Mouse (Mus musculus) monocyte, adult 5-6 weeks (primary cell): ENCODE measurements around the gene Cd276. TPM values are rescaled to one million over a fixed set of nuclear protein-coding genes. Genes with fewer than 3 reads are reported as not detected.
"Not testable (repeated sequence)": the region's sequence is repeated elsewhere in the genome, so short reads cannot be mapped to it uniquely, and the experiment has no call there.

Experiments used
- ATAC-seq: fragments of 153-309, 156-312 bp; replicated peaks from 2 replicates; pipeline ENCODE4 v1.8.0; 2017; ENCODE audit warnings: mild to moderate bottlenecking; ENCODE audit not compliant: low TSS enrichment, insufficient number of reproducible peaks, severe bottlenecking, poor library complexity, low FRiP score
- total RNA-seq: library from RNA; stranded (forward); fragments of 200-1000, 200-491, 200-594 nt; gene quantifications from 3 replicates; pipeline ENCODE4 v1.2.3, GENCODE M21; 2017

Gene Cd276
- 0.29 to 7.2 TPM (median 0.53 TPM) in 3 replicates for total RNA-seq

DNA sequence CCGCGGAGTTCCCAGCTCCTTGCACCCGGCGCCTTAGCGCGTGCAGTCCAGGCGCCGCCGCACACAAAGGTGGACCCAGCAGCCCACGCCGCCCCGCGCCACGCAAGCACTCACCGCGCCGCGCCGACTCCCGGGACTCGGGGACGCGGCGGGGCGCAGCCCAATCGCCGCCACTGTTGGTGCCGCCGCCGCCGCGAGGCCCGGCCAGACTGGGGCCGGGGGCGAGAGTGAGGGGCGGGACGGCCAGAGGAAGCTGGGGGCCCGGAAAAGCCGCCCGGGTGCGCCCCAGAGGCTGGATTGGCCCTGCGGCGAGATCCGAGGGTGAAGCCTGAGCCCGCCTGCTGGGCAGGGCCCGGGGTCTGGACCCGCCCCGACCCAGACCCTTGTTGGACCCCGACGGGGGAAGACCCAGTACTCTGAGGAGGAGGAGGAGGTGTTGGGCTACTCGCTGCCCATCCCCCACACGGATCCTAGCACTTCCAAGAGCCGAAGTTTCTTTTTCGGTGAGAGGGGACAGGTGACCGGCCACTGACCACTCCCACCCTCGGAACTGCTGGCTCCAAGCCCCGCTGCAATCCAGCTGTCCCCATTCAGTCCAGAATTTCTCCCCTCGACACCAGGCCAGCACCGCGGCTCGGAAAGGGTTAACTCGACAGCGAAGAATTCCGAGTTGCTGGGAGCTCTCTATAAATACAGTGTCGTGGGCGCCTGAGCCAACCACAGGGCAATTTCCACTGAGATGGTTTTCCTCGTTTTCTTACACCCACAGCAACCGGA, at the start of gene Cd276:
TSS of gene Cd276 (minus strand) at position 530 of the 777 bp plus-strand sequence.
- no peak for ATAC-seq

DNA sequence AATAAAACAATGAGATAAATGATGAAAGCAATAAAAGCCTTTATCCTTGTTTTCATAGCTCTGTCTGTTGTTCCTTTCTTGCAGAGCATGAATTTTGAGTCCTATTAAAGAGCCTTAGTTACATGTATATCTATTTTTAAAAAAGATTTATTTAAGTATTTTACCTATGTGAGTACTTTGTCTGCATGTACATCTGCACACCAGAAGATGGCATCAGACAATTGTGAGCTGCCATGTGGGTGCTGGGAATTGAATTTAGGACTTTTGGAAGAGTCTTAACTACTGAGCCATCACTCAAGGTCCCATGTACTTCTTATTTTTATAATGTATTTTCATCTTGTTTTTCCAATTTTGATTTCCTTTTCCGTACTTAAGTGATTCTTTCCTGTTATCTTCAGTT, 40.1 kb upstream of the Cd276 start:
- ATAC-seq = no peak

DNA sequence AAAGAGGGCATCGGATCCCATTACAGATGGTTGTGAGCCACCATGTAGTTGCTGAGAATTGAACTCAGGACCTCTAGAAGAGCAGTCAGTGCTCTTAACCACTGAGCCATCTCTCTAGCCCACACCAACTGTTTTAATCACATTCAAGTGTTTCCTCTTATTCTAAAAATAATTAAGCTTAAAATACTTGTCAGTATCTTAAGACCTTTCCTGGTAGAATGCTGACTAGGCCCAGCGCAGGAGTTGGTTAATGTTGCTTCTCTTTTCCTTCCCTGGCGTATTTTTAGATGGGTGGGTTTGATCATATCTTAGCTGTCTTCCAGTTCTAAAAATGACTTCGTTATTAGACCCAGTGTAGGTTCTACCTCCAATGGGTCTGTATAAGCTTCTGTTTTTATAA, 33.4 kb upstream of the Cd276 start:
- 0 out of 2 replicates have a peak, but pooled peaks have one; percentile 31 for ATAC-seq

DNA sequence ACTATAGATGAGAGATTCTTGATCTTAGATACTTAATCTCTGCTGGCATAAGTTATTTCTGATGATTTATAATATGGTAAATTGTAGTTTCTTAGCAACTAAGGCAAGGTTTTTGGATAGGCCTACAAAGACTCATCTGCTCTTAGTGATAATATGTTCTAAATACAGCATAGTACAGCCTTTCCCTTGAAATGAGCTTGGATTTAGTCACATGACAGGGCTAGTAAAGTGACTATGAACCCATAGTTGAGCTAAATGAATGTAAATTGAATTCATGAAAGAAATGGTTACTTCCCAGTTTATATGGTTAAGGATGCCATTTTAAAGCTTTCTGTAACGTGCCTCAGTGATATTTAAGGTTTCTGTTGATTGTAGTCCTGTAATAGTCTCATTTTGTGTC, 29.1 kb upstream of the Cd276 start:
- ATAC-seq = no peak

DNA sequence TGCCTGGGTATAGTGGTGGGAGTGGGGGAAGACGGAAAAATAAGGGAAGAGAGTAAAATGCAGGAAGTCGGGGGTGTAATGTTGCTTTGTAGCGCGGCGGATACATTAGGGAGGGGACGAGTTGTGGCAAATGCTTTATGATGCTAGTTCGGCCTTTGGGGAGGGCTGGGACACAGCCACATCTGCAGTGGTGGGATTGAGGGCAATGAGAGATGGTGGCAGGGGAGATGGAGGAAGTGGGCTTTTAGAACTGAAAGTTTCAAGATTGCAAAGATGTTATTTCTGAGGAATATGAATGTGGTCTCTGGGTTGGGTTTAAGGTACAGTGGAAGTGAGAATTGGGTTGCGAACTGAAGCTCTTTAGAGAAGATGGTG, 28.0 kb upstream of the Cd276 start:
- ATAC-seq = no peak

DNA sequence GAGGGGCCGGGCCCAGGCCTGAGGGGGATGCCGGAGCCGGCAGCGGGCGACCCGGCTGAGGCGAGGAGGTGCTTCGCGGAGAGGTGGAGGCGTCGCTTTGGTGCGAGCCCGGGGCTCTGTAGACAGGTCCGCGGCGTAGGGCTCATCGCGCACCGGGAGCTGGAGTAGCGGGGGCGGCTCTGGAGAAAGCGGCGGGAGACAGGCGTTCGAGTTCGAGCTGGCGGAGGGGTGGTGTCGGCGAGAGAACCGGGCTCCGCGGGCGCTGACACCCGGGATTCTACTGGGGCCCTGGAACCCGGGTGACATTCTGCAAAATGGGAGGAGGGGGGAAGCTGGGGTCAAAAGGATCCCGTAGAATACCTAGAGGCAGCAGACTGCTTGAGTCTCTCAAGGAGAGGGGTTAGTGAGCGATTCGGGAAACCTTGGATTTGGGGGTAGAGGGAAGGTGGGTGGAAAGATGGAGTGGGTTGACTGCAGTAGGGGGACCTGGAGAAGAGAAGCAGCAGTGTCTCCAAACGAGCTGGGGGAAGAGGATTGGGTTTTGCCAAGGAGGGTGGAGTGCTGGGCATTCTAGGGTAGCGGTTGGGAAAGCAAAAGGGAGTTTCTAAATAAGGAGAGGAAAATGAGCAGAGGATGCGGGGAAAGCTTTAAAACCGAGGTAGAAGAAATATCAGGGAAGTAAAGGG, 27.5 kb upstream of the Cd276 start:
- ATAC-seq = no peak

DNA sequence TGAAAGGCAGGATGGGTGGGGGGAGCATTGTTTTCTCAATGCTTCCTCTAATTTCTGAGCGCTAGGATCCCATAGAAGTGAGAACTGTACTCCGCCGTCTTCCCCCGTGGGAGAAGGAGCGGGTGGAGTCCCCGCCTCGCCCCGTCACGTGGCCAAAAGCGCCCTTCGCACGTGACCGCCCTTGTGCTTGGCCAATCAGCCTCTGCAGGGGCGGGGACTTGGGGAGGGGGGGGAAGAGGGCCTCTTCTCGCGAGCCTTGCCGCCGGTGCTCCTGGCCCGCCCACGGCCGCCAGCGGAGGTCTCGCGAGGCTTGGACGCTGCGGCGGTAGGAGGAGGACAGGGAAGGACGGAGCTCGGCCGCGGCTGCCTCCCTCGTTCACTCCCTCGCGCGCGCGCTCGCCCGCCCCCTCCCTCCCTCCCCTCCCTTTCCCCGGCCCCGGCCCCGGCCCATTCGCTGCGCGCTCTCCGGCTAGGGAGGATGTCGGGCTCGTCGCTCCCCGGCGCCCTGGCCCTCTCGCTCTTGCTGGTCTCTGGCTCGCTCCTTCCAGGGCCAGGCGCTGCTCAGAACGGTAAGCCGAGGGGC, 26.8 kb upstream of the Cd276 start, which contains the start of gene Nptn:
TSS of gene Nptn (plus strand) at position 283 of the 583 bp plus-strand sequence.
- ATAC-seq = peak; percentile 80

DNA sequence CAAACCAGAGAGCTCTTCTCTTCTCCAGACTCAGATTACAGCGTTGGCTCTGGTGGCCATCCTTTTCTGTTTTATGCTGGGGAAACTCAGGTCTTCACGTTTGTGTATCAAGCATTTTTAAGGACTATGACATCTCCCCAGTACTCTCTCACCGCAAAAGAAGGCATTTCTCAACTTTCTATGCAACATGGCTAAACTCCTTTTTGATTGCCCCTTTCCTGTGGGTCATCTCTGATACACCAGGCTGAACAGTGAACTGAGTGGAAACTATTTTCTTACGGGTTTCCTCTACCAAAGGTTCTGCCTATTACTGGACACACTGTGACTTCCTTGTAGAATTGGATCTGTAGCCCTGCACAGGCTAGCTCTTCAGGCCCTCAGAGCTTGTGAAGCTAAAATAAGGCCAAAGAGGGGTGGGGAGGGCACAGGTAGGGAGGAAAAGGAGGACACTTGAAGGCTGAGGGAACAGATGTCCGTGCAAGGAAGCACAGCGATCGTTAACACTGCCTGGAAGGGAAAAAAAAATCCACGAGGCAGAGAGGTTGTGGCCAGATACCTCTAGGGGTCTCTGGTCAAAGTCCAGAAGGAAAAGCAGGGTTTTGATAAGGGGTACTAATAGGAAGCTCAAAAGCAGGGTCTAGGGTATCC, 26.2 kb upstream of the Cd276 start:
- no peak for ATAC-seq

DNA sequence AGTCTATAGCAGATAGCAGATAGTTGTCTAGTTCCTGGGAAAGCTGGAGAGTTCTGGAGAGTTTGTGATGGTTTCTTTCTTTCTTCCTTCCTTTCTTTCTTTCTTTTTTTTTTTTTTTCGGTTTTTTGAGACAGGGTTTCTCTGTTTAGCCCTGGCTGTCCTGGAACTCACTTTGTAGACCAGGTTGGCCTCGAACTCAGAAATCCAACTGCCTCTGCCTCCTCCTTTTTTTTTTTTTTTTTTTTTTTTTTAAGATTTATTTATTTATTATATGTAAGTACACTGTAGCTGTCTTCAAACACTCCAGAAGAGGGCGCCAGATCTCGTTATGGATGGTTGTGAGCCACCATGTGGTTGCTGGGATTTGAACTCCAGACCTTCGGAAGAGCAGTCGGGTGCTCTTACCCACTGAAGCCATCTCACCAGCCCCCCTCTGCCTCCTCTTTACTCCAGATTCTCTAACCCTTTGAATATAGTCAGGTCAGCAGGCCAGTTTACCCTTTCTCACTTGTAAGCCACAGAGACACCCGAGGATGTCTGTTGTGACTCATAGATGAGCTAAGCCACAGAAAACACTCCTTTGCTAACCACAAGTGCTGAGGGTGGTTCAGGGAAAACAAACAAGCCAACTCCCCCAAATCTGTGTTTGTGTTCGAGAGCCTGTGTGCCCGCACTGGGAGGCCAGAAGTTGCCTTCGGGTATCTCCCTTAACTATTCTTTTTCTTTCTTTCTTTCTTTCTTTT, 25.4 kb upstream of the Cd276 start:
- peak; percentile 59 for ATAC-seq

DNA sequence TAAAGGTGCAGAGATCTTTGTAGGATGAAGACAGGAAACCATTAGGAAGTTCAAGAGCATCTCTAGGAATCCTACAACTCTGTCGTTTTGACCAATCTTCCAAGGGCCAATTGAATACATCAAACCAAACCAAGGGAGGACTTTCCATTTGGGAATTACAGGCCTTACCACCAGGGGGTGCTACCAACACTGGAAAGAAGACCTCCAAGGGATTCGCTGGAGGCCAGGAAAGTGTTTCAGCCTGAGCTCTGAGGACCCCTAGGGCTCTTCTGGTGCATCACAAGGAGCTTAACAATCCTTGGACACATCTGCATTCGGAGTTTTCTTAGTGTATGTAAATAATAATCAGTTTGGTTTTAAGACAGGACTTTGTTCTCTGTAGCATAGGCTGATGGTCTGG, 23.4 kb upstream of the Cd276 start:
- ATAC-seq = no peak

DNA sequence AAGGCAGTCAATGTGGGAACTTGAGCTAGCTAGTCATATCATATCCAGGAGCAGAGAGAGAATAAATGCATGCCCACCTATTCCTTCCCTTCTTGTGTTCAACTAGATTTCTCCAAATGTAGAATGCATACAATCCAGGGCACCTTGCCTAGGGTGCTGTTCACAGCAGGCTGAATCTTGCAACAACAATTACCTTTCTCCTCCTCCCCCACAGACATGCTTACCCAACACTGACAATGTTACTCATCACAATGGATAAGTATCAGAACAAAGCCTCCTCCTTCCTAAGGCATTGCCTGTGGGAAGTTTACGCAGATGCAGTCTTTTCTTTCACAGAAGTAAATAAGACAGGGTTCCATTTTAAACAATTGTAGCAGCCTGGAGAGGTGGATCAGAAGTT, 15.8 kb upstream of the Cd276 start:
- ATAC-seq = no peak

DNA sequence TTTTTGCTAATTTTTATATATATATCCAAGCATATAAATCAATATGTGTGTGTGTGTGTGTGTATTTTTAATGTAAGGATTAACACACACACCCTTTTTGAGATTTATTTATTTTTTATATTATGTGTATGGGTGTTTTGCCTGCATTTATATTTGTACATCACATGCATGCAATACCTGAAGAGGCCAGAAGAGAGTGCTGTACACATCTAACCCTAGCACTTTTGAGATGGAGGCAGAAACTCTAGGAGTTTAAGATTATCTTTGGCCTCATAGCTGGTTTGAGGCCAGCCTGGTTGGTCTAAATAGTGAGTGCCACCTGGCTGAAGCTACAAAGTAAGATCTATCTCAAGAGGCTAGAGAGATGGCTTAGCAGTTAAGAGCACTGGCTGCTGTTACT, 12.4 kb upstream of the Cd276 start:
- ATAC-seq = peak; percentile 47; the same call in 1 of the 2 replicates

DNA sequence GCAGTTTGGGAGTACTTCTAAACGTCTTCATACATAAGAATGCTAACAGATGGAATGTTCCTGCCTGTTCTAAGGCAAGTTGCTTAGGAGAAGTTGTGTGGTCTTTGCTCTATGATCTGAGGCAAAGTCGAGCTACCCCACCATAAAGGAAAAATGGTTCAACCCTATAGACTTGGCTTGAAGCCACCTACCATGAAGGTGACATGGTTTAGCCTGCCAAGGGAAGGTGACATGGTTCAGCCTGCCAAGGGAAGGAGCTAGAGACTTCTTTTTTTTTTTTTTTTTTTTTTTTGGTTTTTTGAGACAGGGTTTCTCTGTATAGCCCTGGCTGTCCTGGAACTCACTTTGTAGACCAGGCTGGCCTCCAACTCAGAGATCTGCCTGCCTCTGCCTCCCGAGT, 10.7 kb upstream of the Cd276 start:
- ATAC-seq = not testable (repeated sequence)

DNA sequence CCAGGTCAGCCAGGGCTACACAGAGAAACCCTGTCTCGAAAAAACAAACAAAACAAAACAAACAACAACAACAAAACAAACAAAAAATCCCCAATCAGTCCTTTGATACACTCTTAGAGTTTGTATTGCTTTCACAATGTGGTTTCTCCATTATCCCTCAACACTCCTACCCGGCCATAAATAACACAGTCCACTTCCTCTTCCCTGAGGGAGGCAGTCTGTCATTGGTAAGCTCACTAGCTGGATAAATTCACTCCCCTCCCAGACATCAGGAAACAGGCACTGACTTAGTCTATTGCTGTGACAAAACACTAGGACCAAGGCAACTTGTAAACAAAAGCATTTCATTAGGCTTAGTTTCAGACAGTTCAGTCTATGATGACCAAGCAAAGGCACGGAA, 5.0 kb upstream of the Cd276 start:
- ATAC-seq = peak; percentile 76

DNA sequence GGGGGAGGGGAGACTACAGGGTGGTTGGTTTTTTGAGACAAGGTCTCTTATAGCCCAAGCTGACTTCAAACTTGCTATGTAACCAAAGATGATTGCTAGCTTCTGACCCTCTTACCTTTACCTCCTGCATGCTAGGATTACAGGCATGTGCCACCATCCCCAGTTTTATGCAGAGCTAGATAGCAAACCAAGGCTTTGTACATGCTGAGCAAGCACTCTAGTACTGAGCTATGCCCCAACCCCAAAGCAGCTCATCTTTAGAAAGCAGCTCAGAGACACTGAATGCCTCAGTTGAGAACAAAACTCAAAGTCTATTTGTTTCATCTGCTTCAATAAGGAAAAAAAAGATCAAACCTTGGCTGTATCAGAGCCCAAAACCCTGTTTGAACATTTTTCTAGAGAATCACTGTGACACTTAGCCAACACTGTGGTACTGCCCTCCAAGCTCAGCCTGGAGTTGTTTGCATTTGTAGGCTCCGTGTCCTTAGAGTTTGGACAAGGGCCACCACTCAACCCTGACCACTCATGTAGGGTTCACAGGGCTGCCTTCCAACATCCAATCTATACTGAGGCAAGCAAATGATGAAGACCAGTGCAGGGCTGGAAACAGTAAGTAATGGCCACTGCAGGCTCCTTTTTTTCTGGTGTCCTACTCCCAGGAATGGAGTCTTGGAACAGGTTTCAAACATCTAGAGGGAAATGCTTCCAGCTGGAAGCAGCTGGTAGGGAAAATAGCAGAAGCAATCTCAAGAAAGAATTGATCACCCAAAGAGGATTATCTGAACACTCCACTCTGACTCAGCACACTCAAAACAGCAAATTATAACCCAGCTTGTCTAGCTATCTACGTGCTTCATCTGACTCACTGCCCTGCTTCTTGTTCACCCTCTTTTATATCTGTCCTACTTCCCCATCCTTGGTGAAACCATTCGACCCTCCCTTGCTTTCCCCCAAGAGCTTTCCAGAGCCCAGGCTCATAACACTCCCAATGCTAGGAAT, 2.5 kb upstream of the Cd276 start:
- no peak for ATAC-seq

DNA sequence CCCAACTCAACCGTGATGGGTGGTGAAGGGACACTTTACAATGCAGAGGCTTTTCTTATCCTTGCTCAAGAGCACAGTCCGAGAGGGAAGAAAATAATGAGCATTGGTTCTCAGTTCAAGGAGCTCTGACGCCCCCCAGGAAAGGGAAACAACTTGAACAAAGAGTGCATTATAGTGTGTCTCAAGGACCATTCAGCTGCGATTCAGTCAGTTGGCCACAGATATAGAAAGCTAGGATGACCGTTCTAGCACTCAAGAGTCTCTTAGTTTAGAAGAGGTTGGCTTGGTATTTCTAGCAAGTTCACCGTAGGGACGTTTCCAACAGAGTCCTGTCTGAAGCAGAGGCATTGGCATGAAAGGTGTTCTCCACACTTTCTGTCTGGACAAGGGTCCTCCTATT, 1.4 kb upstream of the Cd276 start:
- no peak for ATAC-seq

DNA sequence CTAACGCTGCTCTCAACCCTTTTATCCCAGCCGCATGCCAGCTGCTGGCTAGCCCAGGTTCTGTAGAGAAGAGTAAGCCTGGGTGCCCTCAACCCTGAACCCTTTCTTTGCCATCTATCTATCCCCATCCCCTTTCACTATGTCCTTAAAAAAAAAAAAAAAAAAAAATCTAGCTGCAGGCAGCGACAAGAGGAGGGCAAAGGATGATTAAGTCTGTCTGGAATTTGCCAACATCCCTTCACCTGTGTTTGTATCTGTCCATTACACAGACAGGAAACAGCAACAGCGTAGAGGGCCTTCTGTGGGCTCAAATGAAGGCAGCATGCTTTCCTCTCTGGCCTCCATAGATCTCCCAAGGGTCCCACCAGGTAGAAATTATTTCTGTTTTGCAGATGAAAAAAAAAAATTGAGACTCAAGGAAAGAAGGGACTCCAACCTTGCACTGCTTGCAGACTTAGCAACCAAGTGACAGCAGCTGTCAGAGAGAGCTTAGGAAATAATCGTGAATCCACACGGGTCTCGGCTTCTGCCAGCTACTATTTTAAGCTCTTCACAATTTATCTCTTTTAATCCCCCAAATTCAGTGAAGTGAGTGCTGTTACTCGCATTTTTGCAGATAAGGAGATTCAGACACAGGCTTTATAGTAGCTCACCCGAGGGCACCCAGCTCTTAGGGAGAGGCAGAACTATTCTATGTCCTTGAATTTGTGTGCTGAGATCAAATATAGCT, 613 bp upstream of the Cd276 start:
- no peak for ATAC-seq
